Mouse (Mus musculus): ENCODE data around the gene Dnajc4. TPM values are rescaled to one million over a fixed set of nuclear protein-coding genes. Genes with fewer than 3 reads are reported as not detected.
"Not testable (repeated sequence)": the region's sequence is repeated elsewhere in the genome, so short reads cannot be mapped to it uniquely, and the experiment has no call there.

Dnajc4 gene
- polyA plus RNA-seq, 1 experiment = 28.5 TPM

GRCm38 (mm10) chr19:6993011-6993770 is 819 bp upstream of the Dnajc4 start:
- peak overlapping the region; percentile 93 for H3K4me2 ChIP-seq (ENCODE audit: low read depth)
- H3K36me3 ChIP-seq (ENCODE audit: control insufficient read depth, insufficient read depth) = no peaks in the 10 kb centered on the region
- H3ac ChIP-seq (ENCODE audit: control insufficient read depth, insufficient read length) = no peak overlapping the region
- H3K4me3 ChIP-seq = peak overlapping the region; percentile 71
- no peak for TF ChIP-seq MYOD1 (IDR thresholded peaks at IDR 0.05; ENCODE audit: control insufficient read depth in 1 of 3, insufficient read length in 2 of 3, low read depth in 2 of 3)
- TF ChIP-seq MAX (IDR thresholded peaks at IDR 0.05; ENCODE audit: low read depth) = no peak
- TF ChIP-seq TCF12 (IDR thresholded peaks at IDR 0.05; ENCODE audit: insufficient read depth, poor library complexity, severe bottlenecking) = no peak
- TF ChIP-seq POLR2AphosphoS2 (IDR thresholded peaks at IDR 0.05; ENCODE audit: insufficient read length, low read depth) = no peak
- TF ChIP-seq MYOG (IDR thresholded peaks at IDR 0.05; ENCODE audit: control insufficient read depth in 1 of 3, insufficient read depth in 1 of 3, insufficient read length in 2 of 3, low read depth in 2 of 3) = no peak
- TF ChIP-seq SRF (IDR thresholded peaks at IDR 0.05; ENCODE audit: control insufficient read depth, insufficient read length, low read depth) = no peak
- TF ChIP-seq CEBPB (IDR thresholded peaks at IDR 0.05; ENCODE audit: insufficient read depth, poor library complexity, severe bottlenecking) = no peak
- no peak for TF ChIP-seq E2F4 (IDR thresholded peaks at IDR 0.05; ENCODE audit: insufficient read depth)
- TF ChIP-seq TCF3 (IDR thresholded peaks at IDR 0.05; ENCODE audit: insufficient read length, low read depth) = no peak
- TF ChIP-seq REST (IDR thresholded peaks at IDR 0.05; ENCODE audit: insufficient read depth, insufficient read length) = no peak
- no peak for TF ChIP-seq POLR2A (IDR thresholded peaks at IDR 0.05; ENCODE audit: insufficient read length, low read depth)
- no peak for TF ChIP-seq USF1 (IDR thresholded peaks at IDR 0.05; ENCODE audit: low read depth)
- H3K79me2 ChIP-seq (ENCODE audit: control insufficient read depth, insufficient read depth) = no peaks in the 10 kb centered on the region
- no peaks in the 10 kb centered on the region for H3K27me3 ChIP-seq (ENCODE audit: control insufficient read depth, insufficient read depth, insufficient read length)

- H3K27me3 ChIP-seq (ENCODE audit: control insufficient read depth, insufficient read depth, insufficient read length); H3K36me3 ChIP-seq (ENCODE audit: control insufficient read depth, insufficient read depth); H3K79me2 ChIP-seq (ENCODE audit: control insufficient read depth, insufficient read depth); H3K4me2 ChIP-seq (ENCODE audit: low read depth); H3ac ChIP-seq (ENCODE audit: control insufficient read depth, insufficient read length): not testable (repeated sequence)
- H3K4me3 ChIP-seq = peak overlapping the region; percentile 71
These were observed 1.2 kb downstream of the Dnajc4 start for GRCm38 (mm10) chr19:6991166-6991565.

- H3K27me3 ChIP-seq (ENCODE audit: control insufficient read depth, insufficient read depth, insufficient read length) = no peaks in the 10 kb centered on the region
- no peak overlapping the region for H3K4me3 ChIP-seq
- no peak overlapping the region for H3ac ChIP-seq (ENCODE audit: control insufficient read depth, insufficient read length)
- no peak overlapping the region for H3K4me2 ChIP-seq (ENCODE audit: low read depth)
- no peaks in the 10 kb centered on the region for H3K79me2 ChIP-seq (ENCODE audit: control insufficient read depth, insufficient read depth)
- no peaks in the 10 kb centered on the region for H3K36me3 ChIP-seq (ENCODE audit: control insufficient read depth, insufficient read depth)
- TF ChIP-seq SRF (IDR thresholded peaks at IDR 0.05; ENCODE audit: control insufficient read depth, insufficient read length, low read depth) (no peak), REST (IDR thresholded peaks at IDR 0.05; ENCODE audit: insufficient read depth, insufficient read length) (no peak), CEBPB (IDR thresholded peaks at IDR 0.05; ENCODE audit: insufficient read depth, poor library complexity, severe bottlenecking) (no peak), POLR2AphosphoS2 (IDR thresholded peaks at IDR 0.05; ENCODE audit: insufficient read length, low read depth) (no peak), MYOD1 (IDR thresholded peaks at IDR 0.05; ENCODE audit: control insufficient read depth in 1 of 3, insufficient read length in 2 of 3, low read depth in 2 of 3) (no peak), MYOG (IDR thresholded peaks at IDR 0.05; ENCODE audit: control insufficient read depth in 1 of 3, insufficient read depth in 1 of 3, insufficient read length in 2 of 3, low read depth in 2 of 3) (no peak), TCF12 (IDR thresholded peaks at IDR 0.05; ENCODE audit: insufficient read depth, poor library complexity, severe bottlenecking) (no peak), E2F4 (IDR thresholded peaks at IDR 0.05; ENCODE audit: insufficient read depth) (no peak), USF1 (IDR thresholded peaks at IDR 0.05; ENCODE audit: low read depth) (no peak), POLR2A (IDR thresholded peaks at IDR 0.05; ENCODE audit: insufficient read length, low read depth) (no peak), TCF3 (IDR thresholded peaks at IDR 0.05; ENCODE audit: insufficient read length, low read depth) (no peak), MAX (IDR thresholded peaks at IDR 0.05; ENCODE audit: low read depth) (no peak)
These were observed 1.7 kb downstream of the Dnajc4 start for GRCm38 (mm10) chr19:6990712-6991111.

- no peaks in the 10 kb centered on the region for H3K27me3 ChIP-seq (ENCODE audit: control insufficient read depth, insufficient read depth, insufficient read length)
- no peaks in the 10 kb centered on the region for H3K79me2 ChIP-seq (ENCODE audit: control insufficient read depth, insufficient read depth)
- TF ChIP-seq SRF (IDR thresholded peaks at IDR 0.05; ENCODE audit: control insufficient read depth, insufficient read length, low read depth) (no peak), MYOD1 (IDR thresholded peaks at IDR 0.05; ENCODE audit: control insufficient read depth in 1 of 3, insufficient read length in 2 of 3, low read depth in 2 of 3) (no peak), POLR2AphosphoS2 (IDR thresholded peaks at IDR 0.05; ENCODE audit: insufficient read length, low read depth) (no peak), CEBPB (IDR thresholded peaks at IDR 0.05; ENCODE audit: insufficient read depth, poor library complexity, severe bottlenecking) (no peak), MYOG (IDR thresholded peaks at IDR 0.05; ENCODE audit: control insufficient read depth in 1 of 3, insufficient read depth in 1 of 3, insufficient read length in 2 of 3, low read depth in 2 of 3) (no peak), POLR2A (IDR thresholded peaks at IDR 0.05; ENCODE audit: insufficient read length, low read depth) (no peak), TCF12 (IDR thresholded peaks at IDR 0.05; ENCODE audit: insufficient read depth, poor library complexity, severe bottlenecking) (no peak), MAX (IDR thresholded peaks at IDR 0.05; ENCODE audit: low read depth) (no peak), TCF3 (IDR thresholded peaks at IDR 0.05; ENCODE audit: insufficient read length, low read depth) (no peak), REST (IDR thresholded peaks at IDR 0.05; ENCODE audit: insufficient read depth, insufficient read length) (no peak), USF1 (IDR thresholded peaks at IDR 0.05; ENCODE audit: low read depth) (no peak), E2F4 (IDR thresholded peaks at IDR 0.05; ENCODE audit: insufficient read depth) (no peak)
- no peak overlapping the region for H3K4me3 ChIP-seq
- no peak overlapping the region for H3K4me2 ChIP-seq (ENCODE audit: low read depth)
- H3K36me3 ChIP-seq (ENCODE audit: control insufficient read depth, insufficient read depth) = peaks cover under 1% of the 10 kb centered on the region
- H3ac ChIP-seq (ENCODE audit: control insufficient read depth, insufficient read length) = no peak overlapping the region
These were observed 3.1 kb downstream of the Dnajc4 start for GRCm38 (mm10) chr19:6989251-6989650.

- H3K79me2 ChIP-seq (ENCODE audit: control insufficient read depth, insufficient read depth) = no peaks in the 10 kb centered on the region
- peak overlapping the region; percentile 74 for H3ac ChIP-seq (ENCODE audit: control insufficient read depth, insufficient read length)
- peak overlapping the region; percentile 90 for H3K4me2 ChIP-seq (ENCODE audit: low read depth)
- TF ChIP-seq TCF12 (IDR thresholded peaks at IDR 0.05; ENCODE audit: insufficient read depth, poor library complexity, severe bottlenecking) (no peak), E2F4 (IDR thresholded peaks at IDR 0.05; ENCODE audit: insufficient read depth) (no peak), REST (IDR thresholded peaks at IDR 0.05; ENCODE audit: insufficient read depth, insufficient read length) (no peak), POLR2AphosphoS2 (IDR thresholded peaks at IDR 0.05; ENCODE audit: insufficient read length, low read depth) (no peak), MYOG (IDR thresholded peaks at IDR 0.05; ENCODE audit: control insufficient read depth in 1 of 3, insufficient read depth in 1 of 3, insufficient read length in 2 of 3, low read depth in 2 of 3) (no peak)
- H3K27me3 ChIP-seq (ENCODE audit: control insufficient read depth, insufficient read depth, insufficient read length) = no peaks in the 10 kb centered on the region
- H3K36me3 ChIP-seq (ENCODE audit: control insufficient read depth, insufficient read depth) = peaks cover 8% of the 10 kb centered on the region
- H3K4me3 ChIP-seq = peak overlapping the region; percentile 54
These were observed 4.5 kb downstream of the Dnajc4 start for GRCm38 (mm10) chr19:6987904-6988285.
